Mouse (Mus musculus): ENCODE data around the gene Cd160. TPM values are rescaled to one million over a fixed set of nuclear protein-coding genes. Genes with fewer than 3 reads are reported as not detected.
A peak's percentile ranks its signal among the peaks of the same experiment; 100 is the strongest.

Cd160 gene
- polyA plus RNA-seq, 1 experiment from 2014 or later, result 0.22 TPM

- Histone ChIP-seq H3K4me3 (no peak overlapping the region), H3K9me3 (replicated peaks) (no peaks in the 10 kb centered on the region), H3K4me1 (peaks cover 12% of the 10 kb centered on the region), H3K36me3 (no peaks in the 10 kb centered on the region), H3K27ac (replicated peaks) (no peak overlapping the region), H3K27me3 (ENCODE audit: low read depth, poor library complexity, severe bottlenecking) (no peaks in the 10 kb centered on the region)
- no peak for DNase-seq (ENCODE audit: low spot score)
- WGBS, result 71% methylated on average over 3 of the region's 3 CpGs
These were observed 5.5 kb downstream of the Cd160 start for GRCm38 (mm10) chr3:96823701-96824100.

- Histone ChIP-seq H3K36me3 (no peaks in the 10 kb centered on the region), H3K4me1 (peaks cover 7% of the 10 kb centered on the region), H3K27ac (replicated peaks) (no peak overlapping the region), H3K27me3 (ENCODE audit: low read depth, poor library complexity, severe bottlenecking) (no peaks in the 10 kb centered on the region), H3K4me3 (no peak overlapping the region), H3K9me3 (replicated peaks) (no peaks in the 10 kb centered on the region; the same call in 1 of the 2 replicates)
- WGBS, result 85% methylated on average over 4 of the region's 4 CpGs
- no peak for DNase-seq (ENCODE audit: low spot score)
These were observed 7.6 kb downstream of the Cd160 start for GRCm38 (mm10) chr3:96821581-96821980.

- Histone ChIP-seq H3K27me3 (ENCODE audit: low read depth, poor library complexity, severe bottlenecking) (no peaks in the 10 kb centered on the region), H3K4me1 (peaks cover 4% of the 10 kb centered on the region), H3K36me3 (no peaks in the 10 kb centered on the region), H3K4me3 (no peak overlapping the region), H3K27ac (replicated peaks) (no peak overlapping the region), H3K9me3 (replicated peaks) (no peaks in the 10 kb centered on the region; the same call in 1 of the 2 replicates)
- 80% methylated on average over 6 of the region's 6 CpGs for WGBS
- DNase-seq (ENCODE audit: low spot score), result no peak
These were observed 8.8 kb downstream of the Cd160 start for GRCm38 (mm10) chr3:96820116-96820915.

GRCm38 (mm10) chr3:96814342-96814741 is 14.8 kb downstream of the Cd160 start:
- DNase-seq (ENCODE audit: low spot score), result no peak
- Histone ChIP-seq H3K27ac (replicated peaks) (no peak overlapping the region), H3K4me3 (no peak overlapping the region), H3K27me3 (ENCODE audit: low read depth, poor library complexity, severe bottlenecking) (no peaks in the 10 kb centered on the region), H3K9me3 (replicated peaks) (no peaks in the 10 kb centered on the region; the same call in 1 of the 2 replicates), H3K4me1 (peaks cover 9% of the 10 kb centered on the region; the same call in 1 of the 2 replicates), H3K36me3 (no peaks in the 10 kb centered on the region)
- WGBS, result 57% methylated on average over 6 of the region's 6 CpGs

- DNase-seq (ENCODE audit: low spot score), result no peak
- H3K4me3 ChIP-seq, result no peak overlapping the region
- WGBS, result 68% methylated on average over 7 of the region's 7 CpGs
- H3K36me3 ChIP-seq, result no peaks in the 10 kb centered on the region
- H3K27ac ChIP-seq (replicated peaks), result no peak overlapping the region
- peaks cover 9% of the 10 kb centered on the region; the same call in 1 of the 2 replicates for H3K4me1 ChIP-seq
- H3K9me3 ChIP-seq (replicated peaks), result no peaks in the 10 kb centered on the region; the same call in 1 of the 2 replicates
- no peaks in the 10 kb centered on the region for H3K27me3 ChIP-seq (ENCODE audit: low read depth, poor library complexity, severe bottlenecking)
These were observed 15.4 kb downstream of the Cd160 start for GRCm38 (mm10) chr3:96813591-96814244.

GRCm38 (mm10) chr3:96813106-96813505 is 16.0 kb downstream of the Cd160 start:
- no peak overlapping the region for H3K4me3 ChIP-seq
- H3K27ac ChIP-seq (replicated peaks), result no peak overlapping the region
- WGBS, result 42% methylated on average over 9 of the region's 9 CpGs
- H3K36me3 ChIP-seq, result no peaks in the 10 kb centered on the region
- no peaks in the 10 kb centered on the region for H3K27me3 ChIP-seq (ENCODE audit: low read depth, poor library complexity, severe bottlenecking)
- no peaks in the 10 kb centered on the region; the same call in 1 of the 2 replicates for H3K9me3 ChIP-seq (replicated peaks)
- H3K4me1 ChIP-seq, result peaks cover 9% of the 10 kb centered on the region
- DNase-seq (ENCODE audit: low spot score), result no peak

GRCm38 (mm10) chr3:96812395-96813091 is 16.6 kb downstream of the Cd160 start:
- no peak overlapping the region for H3K27ac ChIP-seq (replicated peaks)
- peak; percentile 70 for DNase-seq (ENCODE audit: low spot score)
- H3K4me3 ChIP-seq, result no peak overlapping the region
- no peaks in the 10 kb centered on the region for H3K27me3 ChIP-seq (ENCODE audit: low read depth, poor library complexity, severe bottlenecking)
- H3K4me1 ChIP-seq, result peaks cover 9% of the 10 kb centered on the region
- WGBS, result 47% methylated on average over 20 of the region's 20 CpGs
- no peaks in the 10 kb centered on the region; the same call in 1 of the 2 replicates for H3K9me3 ChIP-seq (replicated peaks)
- H3K36me3 ChIP-seq, result no peaks in the 10 kb centered on the region

- Histone ChIP-seq H3K36me3 (peaks cover under 1% of the 10 kb centered on the region; the same call in 1 of the 2 replicates), H3K9me3 (replicated peaks) (no peaks in the 10 kb centered on the region), H3K4me1 (peaks cover 9% of the 10 kb centered on the region), H3K4me3 (no peak overlapping the region), H3K27me3 (ENCODE audit: low read depth, poor library complexity, severe bottlenecking) (no peaks in the 10 kb centered on the region), H3K27ac (replicated peaks) (no peak overlapping the region)
- DNase-seq (ENCODE audit: low spot score), result no peak
- 92% methylated on average over 3 of the region's 3 CpGs for WGBS
These were observed 17.9 kb downstream of the Cd160 start for GRCm38 (mm10) chr3:96811232-96811631.

GRCm38 (mm10) chr3:96808651-96809050 is 20.5 kb downstream of the Cd160 start:
- H3K4me3 ChIP-seq, result no peak overlapping the region
- H3K4me1 ChIP-seq, result peaks cover 5% of the 10 kb centered on the region
- H3K27me3 ChIP-seq (ENCODE audit: low read depth, poor library complexity, severe bottlenecking), result no peaks in the 10 kb centered on the region
- H3K9me3 ChIP-seq (replicated peaks), result no peaks in the 10 kb centered on the region; the same call in 1 of the 2 replicates
- WGBS, result 79% methylated on average over 3 of the region's 3 CpGs
- H3K27ac ChIP-seq (replicated peaks), result peak overlapping the region; percentile 63; the same call in 1 of the 2 replicates
- DNase-seq (ENCODE audit: low spot score), result no peak
- H3K36me3 ChIP-seq, result peaks cover 4% of the 10 kb centered on the region; the same call in 1 of the 2 replicates

GRCm38 (mm10) chr3:96808136-96808535 is 21.0 kb downstream of the Cd160 start:
- WGBS, result 75% methylated on average over 3 of the region's 3 CpGs
- Histone ChIP-seq H3K4me1 (peaks cover under 1% of the 10 kb centered on the region), H3K27me3 (ENCODE audit: low read depth, poor library complexity, severe bottlenecking) (no peaks in the 10 kb centered on the region), H3K36me3 (peaks cover 4% of the 10 kb centered on the region; the same call in 1 of the 2 replicates), H3K4me3 (no peak overlapping the region), H3K27ac (replicated peaks) (no peak overlapping the region), H3K9me3 (replicated peaks) (no peaks in the 10 kb centered on the region; the same call in 1 of the 2 replicates)
- DNase-seq (ENCODE audit: low spot score), result no peak

- no peak overlapping the region for H3K4me3 ChIP-seq
- H3K27me3 ChIP-seq (ENCODE audit: low read depth, poor library complexity, severe bottlenecking), result no peaks in the 10 kb centered on the region
- WGBS, result 90% methylated on average over 1 of the region's 1 CpGs
- H3K9me3 ChIP-seq (replicated peaks), result no peaks in the 10 kb centered on the region; the same call in 1 of the 2 replicates
- H3K36me3 ChIP-seq, result peaks cover 4% of the 10 kb centered on the region; the same call in 1 of the 2 replicates
- DNase-seq (ENCODE audit: low spot score), result no peak
- no peaks in the 10 kb centered on the region for H3K4me1 ChIP-seq
- H3K27ac ChIP-seq (replicated peaks), result no peak overlapping the region
These were observed 26.9 kb downstream of the Cd160 start for GRCm38 (mm10) chr3:96802214-96802613.

GRCm38 (mm10) chr3:96800254-96800653 is 28.9 kb downstream of the Cd160 start:
- H3K4me3 ChIP-seq, result no peak overlapping the region
- no peak for DNase-seq (ENCODE audit: low spot score)
- 90% methylated on average over 11 of the region's 11 CpGs for WGBS
- H3K27me3 ChIP-seq (ENCODE audit: low read depth, poor library complexity, severe bottlenecking), result no peaks in the 10 kb centered on the region
- peaks cover 10% of the 10 kb centered on the region for H3K36me3 ChIP-seq
- H3K27ac ChIP-seq (replicated peaks), result no peak overlapping the region
- H3K4me1 ChIP-seq, result no peaks in the 10 kb centered on the region
- no peaks in the 10 kb centered on the region; the same call in 1 of the 2 replicates for H3K9me3 ChIP-seq (replicated peaks)

All from midbrain, embryonic 10.5 days (tissue).